Mouse (Mus musculus) adrenal gland, adult 8-10 months (tissue): ENCODE data around the gene Nomo1. TPM values are rescaled to one million over a fixed set of nuclear protein-coding genes. Genes with fewer than 3 reads are reported as not detected.

Experiments
- DNase-seq: peaks from one replicate; pipeline ENCODE4 v3.0.0; 2022
- total RNA-seq, 4 experiments: library from RNA; stranded (reverse); gene quantifications; 2 replicates each; pipeline ENCODE4 v1.2.4; 2022

Nomo1 gene
- 10 to 100 TPM; 60.6 to 73.0 (median 69.1) TPM for total RNA-seq

- DNase-seq = peak; percentile 93
Measured at GRCm38 (mm10) chr7:46033109-46033869, at the start of gene Nomo1. Nomo1 (plus strand) TSS chr7:46033698.

GRCm38 (mm10) chr7:45986893-45987292 is 46.6 kb upstream of the Nomo1 start:
- DNase-seq = no peak

DNA sequence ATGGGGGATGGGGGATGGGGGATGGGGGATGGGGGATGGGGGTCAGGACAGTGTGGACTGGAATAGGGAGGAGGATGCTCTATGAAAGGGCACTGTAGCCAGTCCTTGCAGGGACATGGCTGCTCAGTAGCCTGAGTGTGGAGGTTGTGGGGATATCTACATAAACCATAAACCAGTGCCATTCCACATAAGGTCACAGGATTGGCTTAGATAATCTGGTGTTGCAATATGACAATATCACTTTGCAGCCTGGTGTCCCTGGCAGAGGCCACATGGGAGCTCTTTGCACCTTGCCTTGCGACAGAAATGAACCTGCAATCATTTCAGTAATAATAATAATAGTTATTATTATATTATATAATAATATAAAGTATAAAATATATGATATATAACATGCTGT is 45.2 kb upstream of the Nomo1 start:
- DNase-seq = no peak

GRCm38 (mm10) chr7:45992470-45992869 is 41.0 kb upstream of the Nomo1 start:
- DNase-seq = no peak

- DNase-seq = no peak
Measured at GRCm38 (mm10) chr7:46000577-46000976, 32.9 kb upstream of the Nomo1 start.

DNA sequence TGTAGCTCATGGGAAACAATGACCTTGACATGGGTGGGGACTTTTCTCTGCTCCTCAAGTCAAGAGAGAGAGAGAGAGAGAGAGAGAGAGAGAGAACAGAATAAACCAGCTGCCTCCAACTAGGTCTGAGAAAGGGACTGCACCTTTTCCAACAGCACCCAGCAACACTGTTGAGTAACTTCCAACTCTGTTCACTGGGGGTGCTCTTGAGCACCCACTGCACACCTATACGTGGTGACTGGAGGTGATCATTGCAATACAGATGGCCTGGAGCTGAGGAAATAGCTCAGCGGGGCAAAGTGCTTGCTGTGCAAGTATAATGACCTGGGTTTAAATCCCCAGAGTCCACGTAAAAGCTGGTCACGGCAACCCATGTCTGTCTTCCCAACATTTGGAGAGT is 30.8 kb upstream of the Nomo1 start:
- no peak for DNase-seq

DNA sequence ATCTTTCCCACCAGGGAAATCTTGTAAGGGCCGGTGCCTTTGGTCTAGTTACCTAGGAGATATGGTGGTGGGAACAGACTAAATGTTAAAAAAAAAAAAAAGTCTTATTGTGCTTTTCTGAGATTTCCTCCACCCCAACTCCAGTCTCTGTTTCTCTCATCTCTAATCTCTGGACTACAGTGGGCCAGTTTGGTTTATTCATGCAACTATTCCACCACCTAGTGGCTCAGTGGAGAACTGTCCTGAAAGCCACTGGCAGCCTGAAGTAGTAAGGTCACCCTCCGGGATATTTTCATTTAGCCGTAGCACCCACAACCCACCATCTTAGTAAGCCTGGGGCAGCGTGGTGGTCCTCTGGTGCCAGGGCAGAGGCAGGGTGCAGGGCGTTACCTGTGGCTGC is 23.9 kb upstream of the Nomo1 start:
- DNase-seq = peak; percentile 23

GRCm38 (mm10) chr7:46012121-46012520 is 21.4 kb upstream of the Nomo1 start:
- no peak for DNase-seq

DNA sequence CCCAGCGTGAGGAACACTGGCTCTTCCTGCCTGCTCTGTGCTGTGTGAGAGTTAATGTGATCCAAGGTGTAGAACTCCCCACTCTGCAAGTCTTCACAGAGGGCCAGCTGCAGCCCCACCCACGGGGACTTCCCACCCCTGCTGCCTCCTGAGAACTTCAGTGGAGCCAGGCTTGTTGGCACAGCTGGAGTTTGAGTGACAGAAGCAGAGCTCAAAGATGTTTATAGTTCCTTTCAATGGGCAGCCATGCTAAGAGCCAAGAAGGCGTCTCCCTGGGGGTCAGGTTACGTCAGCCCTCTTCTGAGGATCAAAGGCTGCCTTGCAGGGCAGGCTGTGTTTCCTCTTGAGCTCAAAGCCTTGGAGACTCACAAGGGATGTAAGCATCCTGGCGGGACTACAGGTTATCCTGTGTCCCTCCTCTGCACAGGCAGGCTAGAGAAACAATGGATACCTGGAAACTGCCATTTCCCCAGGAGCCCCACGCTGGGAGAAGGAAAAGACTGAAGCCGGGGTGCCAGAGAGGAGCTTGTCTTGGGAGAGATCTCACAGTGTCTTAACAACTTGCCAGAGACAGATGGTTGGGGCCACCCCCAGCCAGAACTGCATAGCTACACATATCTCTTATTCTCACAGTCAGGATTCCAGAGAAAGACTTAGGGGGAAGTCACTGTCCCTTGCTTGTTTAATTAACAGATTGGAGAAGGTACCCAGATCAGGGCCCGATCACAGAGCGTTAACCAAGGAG is 20.1 kb upstream of the Nomo1 start:
- DNase-seq = peak; percentile 22

DNA sequence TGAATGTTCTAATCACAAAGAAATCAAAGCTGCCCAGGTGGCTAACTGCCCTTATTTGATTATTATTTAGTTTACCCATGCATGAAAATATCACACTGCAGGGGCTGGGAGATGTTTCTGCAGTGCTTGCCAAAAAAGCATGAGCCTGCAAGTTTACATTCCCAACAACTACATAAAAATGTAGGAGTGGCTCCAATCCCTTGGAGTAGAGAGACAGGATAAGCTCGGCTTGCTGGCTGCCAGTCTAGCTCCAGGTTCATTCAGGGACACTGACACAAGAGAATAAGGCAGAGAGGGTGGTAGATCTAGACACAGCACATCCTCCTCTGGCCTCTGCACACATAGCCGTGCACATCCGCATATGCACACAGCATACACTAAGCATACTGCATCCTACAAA is 13.9 kb upstream of the Nomo1 start:
- no peak for DNase-seq

- no peak for DNase-seq
Measured at GRCm38 (mm10) chr7:46021951-46022350, 11.5 kb upstream of the Nomo1 start.

DNA sequence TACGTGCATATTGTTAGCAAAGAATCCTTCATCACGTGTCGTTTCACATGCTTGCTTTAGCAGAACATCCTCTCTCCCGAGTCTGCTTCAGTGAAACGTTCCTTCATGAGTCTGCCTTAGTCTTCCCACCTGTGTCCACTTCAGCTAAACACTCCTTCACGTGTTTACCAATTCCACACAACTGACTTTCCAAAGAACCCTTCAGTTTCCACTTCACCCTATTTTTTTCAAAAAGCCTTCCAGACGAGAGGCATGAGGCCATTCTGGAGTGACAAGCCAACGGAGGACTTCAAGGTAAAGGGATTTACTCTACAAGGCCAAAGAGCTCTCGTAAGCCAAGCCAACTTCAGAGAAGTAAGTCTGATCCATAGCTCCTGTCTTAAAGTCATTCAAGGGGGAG is 8.1 kb upstream of the Nomo1 start:
- DNase-seq = no peak

DNA sequence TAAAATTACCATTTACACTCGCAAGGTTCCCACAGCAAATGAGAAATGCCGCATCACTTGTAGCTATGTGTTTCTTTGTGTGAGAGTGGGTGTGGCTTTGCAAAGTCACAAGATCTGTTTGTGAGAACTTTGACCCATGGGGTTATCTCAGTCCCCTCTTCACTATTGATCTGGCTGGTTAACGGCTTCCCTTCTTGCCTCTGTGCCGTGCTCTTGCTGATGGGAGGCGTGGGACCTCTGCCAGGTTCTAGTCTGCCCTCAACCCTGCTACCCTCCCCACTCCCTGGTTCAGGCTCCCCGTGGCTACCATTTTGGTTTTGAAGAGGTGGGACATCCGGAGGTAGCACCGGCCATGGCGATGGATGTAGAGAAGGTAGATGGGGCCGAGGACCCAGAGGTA is 4.8 kb upstream of the Nomo1 start:
- no peak for DNase-seq

DNA sequence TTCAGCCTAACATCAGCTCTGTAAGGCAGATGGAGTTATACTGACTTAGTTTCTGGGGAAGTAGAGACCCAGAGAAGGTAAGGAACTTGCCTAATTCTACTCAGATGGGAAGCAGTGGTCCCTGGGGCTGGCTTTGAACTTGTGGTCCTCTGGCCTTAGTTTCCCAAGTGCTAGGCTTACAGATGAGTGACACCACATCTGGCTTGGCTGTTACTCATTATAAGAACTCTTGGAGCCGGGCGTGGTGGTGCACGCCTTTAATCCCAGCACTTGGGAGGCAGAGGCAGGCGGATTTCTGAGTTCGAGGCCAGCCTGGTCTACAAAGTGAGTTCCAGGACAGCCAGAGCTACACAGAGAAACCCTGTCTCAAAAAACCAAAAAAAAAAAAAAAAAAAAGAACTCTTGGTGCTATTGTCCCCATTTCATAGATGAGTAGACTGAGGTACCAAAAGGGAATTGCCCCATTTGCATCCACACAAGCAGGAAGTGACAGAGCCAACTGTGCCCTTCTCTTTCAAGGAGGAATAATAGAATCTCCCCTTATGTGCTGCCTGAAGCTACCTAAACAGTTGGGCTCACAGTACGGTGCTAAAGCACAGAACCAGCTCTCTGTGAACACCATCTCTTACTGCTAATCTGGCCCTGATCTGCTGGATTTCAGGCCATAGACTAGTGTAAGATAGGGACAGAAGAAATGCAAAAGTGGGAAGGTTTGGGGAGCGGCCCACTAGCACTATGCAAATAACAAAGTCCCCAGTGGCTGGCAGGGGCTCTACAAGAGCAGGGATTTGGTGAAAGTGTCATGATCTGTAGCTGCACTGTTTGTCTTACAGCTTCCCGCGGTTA is 4.0 kb upstream of the Nomo1 start:
- no peak for DNase-seq

DNA sequence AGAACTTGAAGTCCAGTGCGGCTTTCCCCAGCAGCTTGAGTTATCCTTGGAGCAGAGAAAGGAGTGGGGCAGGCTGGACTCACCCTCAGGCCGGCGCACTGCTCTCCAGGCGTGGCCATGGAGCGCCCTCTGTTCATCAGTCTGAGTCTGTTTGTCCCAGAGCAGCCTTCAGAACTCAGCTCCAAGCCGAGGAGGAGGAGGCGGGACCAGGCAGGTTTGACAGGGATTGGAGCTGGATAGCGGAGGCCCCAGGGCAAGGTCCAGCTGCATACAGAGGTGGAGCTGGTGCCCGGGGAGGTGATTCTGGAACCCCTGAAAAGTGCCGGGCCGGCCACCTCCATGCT is 3.4 kb upstream of the Nomo1 start, which contains the start of gene Abcc6:
Gene Abcc6, minus strand, starts transcription at position 158 of the 344 bp plus-strand sequence.
- no peak for DNase-seq

GRCm38 (mm10) chr7:46031075-46031474 is 2.4 kb upstream of the Nomo1 start:
- DNase-seq = no peak

GRCm38 (mm10) chr7:46033870-46034337 is 406 bp downstream of the Nomo1 start:
- DNase-seq = no peak

- no peak for DNase-seq
Measured at GRCm38 (mm10) chr7:46034991-46035390, 1.5 kb downstream of the Nomo1 start.

- DNase-seq = no peak
Measured at GRCm38 (mm10) chr7:46035468-46035867, 2.0 kb downstream of the Nomo1 start.

DNA sequence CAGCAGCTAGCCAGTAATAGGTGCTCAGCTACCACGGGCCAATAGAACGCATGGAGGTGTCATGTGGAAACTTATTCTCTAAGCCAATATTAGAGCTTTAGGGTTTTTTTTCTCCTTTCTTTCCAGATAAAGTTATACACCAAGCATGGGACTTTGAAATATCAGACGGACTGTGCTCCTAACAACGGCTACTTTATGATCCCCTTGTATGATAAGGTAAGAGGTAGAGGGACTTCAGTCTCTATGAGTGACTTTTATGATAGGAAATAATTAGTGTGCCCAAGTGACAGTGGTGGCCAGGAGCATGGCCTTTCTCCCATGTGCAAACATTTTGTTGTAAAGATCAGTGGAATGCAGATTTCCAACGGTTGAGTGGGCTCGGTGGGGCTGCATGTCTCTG is 3.9 kb downstream of the Nomo1 start:
- DNase-seq = no peak

- no peak for DNase-seq
Measured at GRCm38 (mm10) chr7:46039873-46040272, 6.4 kb downstream of the Nomo1 start.

DNA sequence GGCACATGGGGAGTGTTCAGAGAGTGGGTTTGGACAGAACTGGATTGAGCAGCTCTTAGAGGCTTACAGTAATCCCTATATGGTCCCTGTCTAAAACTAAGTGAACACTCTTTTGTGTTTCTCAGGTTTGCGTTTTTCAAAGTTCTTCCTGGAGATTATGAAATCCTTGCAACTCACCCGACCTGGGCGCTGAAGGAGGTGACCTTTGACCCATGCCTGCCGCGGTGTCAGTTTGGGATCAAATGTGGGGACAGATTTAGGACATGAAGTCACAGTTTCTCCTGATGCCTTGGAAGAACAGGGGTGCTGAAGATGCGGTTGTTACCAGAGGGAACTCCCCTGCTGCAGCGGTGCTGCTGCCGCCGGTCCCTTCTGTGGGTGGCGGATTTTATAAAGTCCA is 10.6 kb downstream of the Nomo1 start:
- DNase-seq = no peak

GRCm38 (mm10) chr7:46045882-46046281 is 12.4 kb downstream of the Nomo1 start:
- no peak for DNase-seq
